Mouse (Mus musculus) erythroblast, embryonic 14.5 days (primary cell): Measurements from ENCODE around the gene Zfp62.

ENCODE experiments used
- GATA1 ChIP-seq: IDR thresholded peaks from 2 replicates; pipeline ENCODE4 v1.6.1; 2012; ENCODE audit warnings: low read length, inconsistent platforms, mixed read lengths
- TAL1 ChIP-seq: IDR thresholded peaks from 3 replicates; pipeline ENCODE4 v1.6.1; 2012; ENCODE audit warnings: low read length, inconsistent platforms, mixed read lengths

DNA sequence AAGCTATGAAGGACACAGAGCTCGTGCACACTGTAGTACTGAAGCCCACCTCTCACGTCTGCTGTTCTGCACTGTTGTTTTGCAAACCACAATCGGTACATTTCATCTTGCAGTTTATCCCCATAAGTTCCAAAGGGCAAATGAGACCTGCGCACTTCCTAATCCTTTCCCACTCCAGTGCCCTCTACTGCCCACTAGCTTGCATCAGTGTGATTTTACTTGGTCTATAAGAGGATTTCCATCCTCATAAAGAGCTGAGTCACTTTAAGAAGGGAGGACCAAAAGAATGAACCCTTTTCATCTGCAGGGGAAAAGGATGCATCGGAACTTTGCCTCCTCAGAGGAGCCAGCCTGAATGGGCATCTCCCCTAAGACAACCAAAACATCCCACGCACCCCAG, 16.6 kb upstream of the Zfp62 start:
- TF ChIP-seq TAL1 (no peak), GATA1 (no peak)
